Mouse (Mus musculus) frontal cortex, adult 2 months (tissue): ENCODE data around the gene Ppib. TPM values are rescaled to one million over a fixed set of nuclear protein-coding genes. Genes with fewer than 3 reads are reported as not detected.

Experiments used
- polyA plus RNA-seq: library from polyadenylated mRNA; depleted of rRNA; stranded (reverse); fragments of >200 nt; gene quantifications from 2 replicates; pipeline ENCODE4 v1.2.3, GENCODE M21; 2012; rRNA removed

Ppib gene
- polyA plus RNA-seq, 1 experiment: 279 TPM

Other genes starting within 250 kb of the Ppib start
- gene Zfp609, start 232.7 kb upstream of the Ppib start, polyA plus RNA-seq: 19.2 and 19.7 TPM in 2 replicates
- 0.57 and 0.96 TPM in 2 replicates for gene Pclaf, start 170.0 kb upstream of the Ppib start, polyA plus RNA-seq
- 19.9 and 25.8 TPM in 2 replicates for gene Trip4, start 151.4 kb upstream of the Ppib start, polyA plus RNA-seq
- gene Csnk1g1, start 151.3 kb upstream of the Ppib start, polyA plus RNA-seq: 20.3 and 22.4 TPM in 2 replicates
- 6.2 TPM in 2 replicates for gene Snx22, start 9.5 kb downstream of the Ppib start, polyA plus RNA-seq
- gene Snx1, start 66.4 kb downstream of the Ppib start, polyA plus RNA-seq: 89.1 and 93.5 TPM in 2 replicates
- gene Ciao2a, start 66.4 kb downstream of the Ppib start, polyA plus RNA-seq: 29.4 and 31.7 TPM in 2 replicates
- gene Dapk2, start 98.0 kb downstream of the Ppib start, polyA plus RNA-seq: 2.1 and 3.8 TPM in 2 replicates